Mouse (Mus musculus): ENCODE measurements at regions not wholly inside any gene's neighbourhood (a gene's known extent, or its start where the extent isn't known, plus 50 kb on each side); places are given as distances from the start of the nearest gene placed in this dataset.
"Not testable (repeated sequence)": the region's sequence is repeated elsewhere in the genome, so short reads cannot be mapped to it uniquely, and the experiment has no call there.

GRCm38 (mm10) chrX:17818325-17818724, 246.2 kb upstream of the Fundc1 start:
- WGBS, result 37% methylated on average over 3 of the region's 3 CpGs
- Histone ChIP-seq H3K4me1 (replicated peaks) (no peaks in the 10 kb centered on the region), H3K4me3 (no peak overlapping the region), H3K27me3 (ENCODE audit: insufficient read depth, poor library complexity, severe bottlenecking) (no peaks in the 10 kb centered on the region), H3K36me3 (no peaks in the 10 kb centered on the region), H3K27ac (no peak overlapping the region), H3K9me3 (0 out of 2 replicates have a peak, but pooled peaks cover 4% of the 10 kb centered on the region)
- no peak for DNase-seq (ENCODE audit: low spot score)

GRCm38 (mm10) chrX:17817651-17818050, 245.5 kb upstream of the Fundc1 start:
- 83% methylated on average over 3 of the region's 3 CpGs for WGBS
- no peaks in the 10 kb centered on the region for H3K27me3 ChIP-seq (ENCODE audit: insufficient read depth, poor library complexity, severe bottlenecking)
- DNase-seq (ENCODE audit: low spot score), result no peak
- no peak overlapping the region for H3K27ac ChIP-seq
- no peak overlapping the region for H3K4me3 ChIP-seq
- no peaks in the 10 kb centered on the region for H3K36me3 ChIP-seq
- no peaks in the 10 kb centered on the region for H3K4me1 ChIP-seq (replicated peaks)
- 0 out of 2 replicates have a peak, but pooled peaks cover 4% of the 10 kb centered on the region for H3K9me3 ChIP-seq

GRCm38 (mm10) chrX:17788048-17788447, 215.9 kb upstream of the Fundc1 start:
- not testable (repeated sequence) for DNase-seq (ENCODE audit: low spot score); H3K27ac ChIP-seq; H3K4me1 ChIP-seq (replicated peaks); H3K36me3 ChIP-seq; H3K4me3 ChIP-seq; H3K27me3 ChIP-seq (ENCODE audit: insufficient read depth, poor library complexity, severe bottlenecking); H3K9me3 ChIP-seq
- WGBS, result 83% methylated on average over 3 of the region's 6 CpGs

- Histone ChIP-seq H3K27me3 (ENCODE audit: insufficient read depth, poor library complexity, severe bottlenecking) (no peaks in the 10 kb centered on the region), H3K4me3 (no peak overlapping the region), H3K4me1 (replicated peaks) (no peaks in the 10 kb centered on the region), H3K36me3 (no peaks in the 10 kb centered on the region), H3K9me3 (0 out of 2 replicates have a peak, but pooled peaks cover 4% of the 10 kb centered on the region), H3K27ac (no peak overlapping the region)
- WGBS, result 98% methylated on average over 1 of the region's 1 CpGs
- no peak for DNase-seq (ENCODE audit: low spot score)
These were observed 203.8 kb upstream of the Fundc1 start for GRCm38 (mm10) chrX:17775886-17776285.

- no peak for DNase-seq (ENCODE audit: low spot score)
- no peaks in the 10 kb centered on the region for H3K4me1 ChIP-seq (replicated peaks)
- no peaks in the 10 kb centered on the region for H3K9me3 ChIP-seq
- no peak overlapping the region for H3K4me3 ChIP-seq
- no peak overlapping the region for H3K27ac ChIP-seq
- WGBS, result 16% methylated on average over 2 of the region's 2 CpGs
- H3K27me3 ChIP-seq (ENCODE audit: insufficient read depth, poor library complexity, severe bottlenecking), result no peaks in the 10 kb centered on the region
- no peaks in the 10 kb centered on the region for H3K36me3 ChIP-seq
These were observed 180.7 kb upstream of the Fundc1 start for GRCm38 (mm10) chrX:17752823-17753222.

GRCm38 (mm10) chrX:17751466-17751865, 179.3 kb upstream of the Fundc1 start:
- Histone ChIP-seq H3K27me3 (ENCODE audit: insufficient read depth, poor library complexity, severe bottlenecking) (no peaks in the 10 kb centered on the region), H3K4me3 (no peak overlapping the region), H3K36me3 (no peaks in the 10 kb centered on the region), H3K27ac (no peak overlapping the region), H3K9me3 (no peaks in the 10 kb centered on the region), H3K4me1 (replicated peaks) (no peaks in the 10 kb centered on the region)
- WGBS, result 82% methylated on average over 5 of the region's 5 CpGs
- DNase-seq (ENCODE audit: low spot score), result no peak

- Histone ChIP-seq H3K4me3 (no peak overlapping the region), H3K9me3 (no peaks in the 10 kb centered on the region), H3K4me1 (replicated peaks) (peaks cover 7% of the 10 kb centered on the region), H3K27ac (no peak overlapping the region), H3K36me3 (no peaks in the 10 kb centered on the region), H3K27me3 (ENCODE audit: insufficient read depth, poor library complexity, severe bottlenecking) (no peaks in the 10 kb centered on the region)
- WGBS, result 81% methylated on average over 4 of the region's 4 CpGs
- DNase-seq (ENCODE audit: low spot score), result no peak
These were observed 158.1 kb upstream of the Fundc1 start for GRCm38 (mm10) chrX:17730233-17730632.

GRCm38 (mm10) chrX:17725780-17726220, 153.7 kb upstream of the Fundc1 start:
- peak overlapping the region; percentile 73 for H3K27ac ChIP-seq
- H3K27me3 ChIP-seq (ENCODE audit: insufficient read depth, poor library complexity, severe bottlenecking), result no peaks in the 10 kb centered on the region
- H3K9me3 ChIP-seq, result no peaks in the 10 kb centered on the region
- H3K4me1 ChIP-seq (replicated peaks), result peaks cover 11% of the 10 kb centered on the region
- no peak overlapping the region for H3K4me3 ChIP-seq
- 69% methylated on average over 5 of the region's 5 CpGs for WGBS
- no peak for DNase-seq (ENCODE audit: low spot score)
- no peaks in the 10 kb centered on the region for H3K36me3 ChIP-seq

- Histone ChIP-seq H3K4me3 (no peak overlapping the region), H3K36me3 (no peaks in the 10 kb centered on the region), H3K9me3 (no peaks in the 10 kb centered on the region), H3K27me3 (ENCODE audit: insufficient read depth, poor library complexity, severe bottlenecking) (no peaks in the 10 kb centered on the region), H3K4me1 (replicated peaks) (peaks cover 11% of the 10 kb centered on the region), H3K27ac (peak overlapping the region; percentile 73)
- DNase-seq (ENCODE audit: low spot score), result peak; percentile 53
- WGBS, result 31% methylated on average over 7 of the region's 7 CpGs
These were observed 153.1 kb upstream of the Fundc1 start for GRCm38 (mm10) chrX:17724990-17725779.

GRCm38 (mm10) chrX:17724398-17724797, 152.3 kb upstream of the Fundc1 start:
- no peak for DNase-seq (ENCODE audit: low spot score)
- 90% methylated on average over 2 of the region's 2 CpGs for WGBS

GRCm38 (mm10) chrX:17721866-17722625, 149.9 kb upstream of the Fundc1 start:
- WGBS, result 80% methylated on average over 6 of the region's 6 CpGs

More at GRCm38 (mm10) chrX:17724398-17724797, 152.3 kb upstream of the Fundc1 start:
- Histone ChIP-seq H3K4me3 (no peak overlapping the region), H3K4me1 (replicated peaks) (peaks cover 11% of the 10 kb centered on the region), H3K27ac (no peak overlapping the region), H3K27me3 (ENCODE audit: insufficient read depth, poor library complexity, severe bottlenecking) (no peaks in the 10 kb centered on the region), H3K36me3 (no peaks in the 10 kb centered on the region), H3K9me3 (no peaks in the 10 kb centered on the region)

GRCm38 (mm10) chrX:17714534-17714933, 142.4 kb upstream of the Fundc1 start:
- H3K9me3 ChIP-seq, result no peaks in the 10 kb centered on the region
- no peaks in the 10 kb centered on the region for H3K36me3 ChIP-seq
- no peaks in the 10 kb centered on the region for H3K4me1 ChIP-seq (replicated peaks)
- no peak for DNase-seq (ENCODE audit: low spot score)
- 80% methylated on average over 1 of the region's 1 CpGs for WGBS
- H3K4me3 ChIP-seq, result no peak overlapping the region
- H3K27ac ChIP-seq, result no peak overlapping the region
- H3K27me3 ChIP-seq (ENCODE audit: insufficient read depth, poor library complexity, severe bottlenecking), result no peaks in the 10 kb centered on the region

More at GRCm38 (mm10) chrX:17721866-17722625, 149.9 kb upstream of the Fundc1 start:
- peaks cover 11% of the 10 kb centered on the region for H3K4me1 ChIP-seq (replicated peaks)
- H3K27ac ChIP-seq; H3K27me3 ChIP-seq (ENCODE audit: insufficient read depth, poor library complexity, severe bottlenecking); H3K4me3 ChIP-seq; DNase-seq (ENCODE audit: low spot score); H3K36me3 ChIP-seq; H3K9me3 ChIP-seq: not testable (repeated sequence)

GRCm38 (mm10) chrX:17712919-17713318, 140.8 kb upstream of the Fundc1 start:
- 82% methylated on average over 2 of the region's 2 CpGs for WGBS
- Histone ChIP-seq H3K36me3 (no peaks in the 10 kb centered on the region), H3K4me3 (no peak overlapping the region), H3K4me1 (replicated peaks) (no peaks in the 10 kb centered on the region), H3K9me3 (no peaks in the 10 kb centered on the region), H3K27ac (no peak overlapping the region), H3K27me3 (ENCODE audit: insufficient read depth, poor library complexity, severe bottlenecking) (no peaks in the 10 kb centered on the region)
- no peak for DNase-seq (ENCODE audit: low spot score)
